Mouse (Mus musculus): ENCODE measurements around the gene Slx4ip.

The Slx4ip gene

DNA sequence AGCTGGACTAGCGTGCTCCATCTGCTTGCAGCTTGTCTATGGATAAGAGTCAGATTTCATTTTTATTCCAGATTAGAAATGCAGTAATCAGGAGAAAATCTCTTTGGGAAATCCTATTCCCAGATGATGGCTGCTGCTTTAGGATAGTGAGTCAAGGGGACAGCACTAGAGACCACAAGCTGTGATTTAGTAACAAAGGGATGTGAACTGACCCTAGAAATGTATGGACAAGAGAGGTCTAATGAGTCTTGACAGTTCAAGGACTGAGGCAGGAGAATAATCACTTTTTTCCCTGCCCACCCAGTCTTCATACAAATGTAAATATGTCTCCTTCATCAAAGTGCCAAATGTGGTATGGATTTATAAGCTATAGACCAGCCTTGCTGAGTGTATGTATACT, 172.8 kb downstream of the Slx4ip start:
- no peak for DNase-seq (ENCODE audit: low read depth, low spot score)

GRCm38 (mm10) chr2:137064513-137064912, 173.5 kb downstream of the Slx4ip start:
- no peak for DNase-seq (ENCODE audit: low read depth, low spot score)

GRCm38 (mm10) chr2:137067479-137068110, 176.6 kb downstream of the Slx4ip start:
- no peak for DNase-seq (ENCODE audit: low read depth, low spot score)

DNA sequence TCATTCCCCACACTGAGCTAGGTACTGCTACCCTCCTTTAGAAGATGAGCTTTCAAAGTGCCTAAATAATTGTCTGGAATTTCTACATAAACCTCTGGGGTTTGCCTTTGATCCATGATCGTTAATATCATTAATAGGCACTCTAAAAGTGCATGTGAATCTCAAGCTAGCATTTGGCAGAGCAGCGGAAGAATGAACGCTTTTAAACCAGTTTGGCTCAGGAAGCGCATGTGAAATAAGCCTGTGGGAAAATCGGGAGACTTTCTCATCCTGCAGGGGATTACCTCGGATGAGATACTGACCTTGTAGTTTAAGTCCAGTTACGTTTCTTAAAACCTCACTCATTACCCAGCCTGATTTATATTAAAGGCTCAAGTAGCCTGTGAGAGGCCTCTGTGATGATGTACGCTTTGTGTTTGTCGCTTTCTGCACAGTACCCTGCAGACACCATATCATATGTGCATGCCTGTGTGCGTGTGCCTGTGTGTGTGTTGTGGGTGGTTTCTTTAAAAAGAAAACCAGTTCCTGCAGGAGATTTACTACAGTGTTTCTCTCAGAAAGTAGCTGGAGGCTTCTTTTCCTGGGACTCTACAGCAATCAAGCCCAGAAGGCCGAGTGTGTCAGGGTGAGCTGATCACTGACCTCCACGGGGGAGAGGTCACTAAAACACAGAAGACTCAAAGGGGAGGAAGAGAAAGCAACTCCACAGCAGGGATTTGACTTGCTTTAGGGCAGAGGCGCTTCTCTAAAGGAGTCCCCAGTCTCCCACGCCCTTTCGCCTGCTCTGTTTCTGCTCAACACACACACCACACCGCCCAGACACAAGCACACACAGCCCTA, 182.7 kb downstream of the Slx4ip start:
- DNase-seq (ENCODE audit: low read depth, low spot score) = no peak

GRCm38 (mm10) chr2:137074313-137074620, 183.2 kb downstream of the Slx4ip start:
- DNase-seq (ENCODE audit: low read depth, low spot score) = no peak

- no peak for DNase-seq (ENCODE audit: low read depth, low spot score)
These were observed 187.8 kb downstream of the Slx4ip start for GRCm38 (mm10) chr2:137078771-137079170.

GRCm38 (mm10) chr2:137079721-137080320, 188.8 kb downstream of the Slx4ip start:
- DNase-seq (ENCODE audit: low read depth, low spot score) = no peak

- DNase-seq (ENCODE audit: low read depth, low spot score) = no peak
These were observed 189.4 kb downstream of the Slx4ip start for GRCm38 (mm10) chr2:137080468-137080867.

- DNase-seq (ENCODE audit: low read depth, low spot score) = no peak
These were observed 190.0 kb downstream of the Slx4ip start for GRCm38 (mm10) chr2:137081001-137081400.

- DNase-seq (ENCODE audit: low read depth, low spot score) = no peak
These were observed 192.0 kb downstream of the Slx4ip start for GRCm38 (mm10) chr2:137082896-137083620.

DNA sequence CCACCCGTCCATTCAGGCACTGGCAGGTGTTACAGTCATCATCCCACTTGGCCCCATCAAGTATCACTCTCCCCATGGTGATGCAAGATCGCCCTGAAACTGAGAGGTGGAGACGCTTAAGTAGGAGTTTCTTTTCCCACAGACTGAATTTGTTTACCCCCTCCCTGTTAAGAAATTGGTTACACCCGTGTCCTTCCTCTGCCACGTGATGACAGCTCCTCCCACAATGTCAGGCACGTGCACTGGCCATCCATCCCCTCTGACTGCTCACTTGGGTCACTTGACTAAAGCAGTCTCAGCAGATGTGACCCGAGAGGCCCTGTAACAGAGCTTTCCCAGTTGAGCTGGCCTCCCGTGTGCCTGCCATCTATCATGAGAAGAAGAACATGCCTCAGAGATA, 194.2 kb downstream of the Slx4ip start:
- DNase-seq (ENCODE audit: low read depth, low spot score) = no peak

DNA sequence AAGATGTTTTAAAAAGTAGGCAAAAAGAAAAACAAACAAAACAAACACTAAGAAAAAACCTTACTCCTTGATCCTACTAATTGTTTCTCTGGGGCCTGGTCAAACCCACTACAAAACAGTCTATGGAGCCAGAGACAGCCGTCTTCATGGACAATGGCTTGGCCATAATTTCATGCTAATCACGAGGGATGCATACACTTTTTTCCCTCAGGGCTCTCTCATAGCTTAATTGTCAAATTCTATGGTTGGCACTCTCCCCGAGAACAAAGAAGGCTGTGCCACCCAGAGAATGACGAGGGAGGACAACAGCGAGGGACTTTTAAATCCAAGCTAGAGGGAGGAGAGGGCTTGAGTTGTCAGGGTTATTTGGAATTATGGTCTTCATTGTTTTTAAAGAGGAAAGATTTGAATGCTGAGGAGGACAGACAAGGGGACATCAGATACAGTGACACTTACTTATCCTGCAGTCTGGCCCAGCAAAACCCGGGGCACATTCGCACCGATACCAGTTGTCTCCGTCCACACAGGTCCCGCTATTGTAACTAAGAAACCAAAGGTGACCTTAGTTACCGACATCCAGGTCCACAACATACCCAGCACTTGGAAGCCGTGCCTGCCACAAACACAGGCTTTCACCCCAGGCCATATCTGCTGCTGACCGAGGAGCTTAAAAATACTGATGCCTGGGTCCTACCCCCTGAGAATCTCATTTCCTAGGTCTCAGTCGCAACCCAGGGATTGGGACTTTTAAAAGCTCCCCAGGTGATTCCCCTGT, 195.8 kb downstream of the Slx4ip start:
- no peak for DNase-seq (ENCODE audit: low read depth, low spot score)

- DNase-seq (ENCODE audit: low read depth, low spot score) = no peak
These were observed 196.7 kb downstream of the Slx4ip start for GRCm38 (mm10) chr2:137087705-137088104.

DNA sequence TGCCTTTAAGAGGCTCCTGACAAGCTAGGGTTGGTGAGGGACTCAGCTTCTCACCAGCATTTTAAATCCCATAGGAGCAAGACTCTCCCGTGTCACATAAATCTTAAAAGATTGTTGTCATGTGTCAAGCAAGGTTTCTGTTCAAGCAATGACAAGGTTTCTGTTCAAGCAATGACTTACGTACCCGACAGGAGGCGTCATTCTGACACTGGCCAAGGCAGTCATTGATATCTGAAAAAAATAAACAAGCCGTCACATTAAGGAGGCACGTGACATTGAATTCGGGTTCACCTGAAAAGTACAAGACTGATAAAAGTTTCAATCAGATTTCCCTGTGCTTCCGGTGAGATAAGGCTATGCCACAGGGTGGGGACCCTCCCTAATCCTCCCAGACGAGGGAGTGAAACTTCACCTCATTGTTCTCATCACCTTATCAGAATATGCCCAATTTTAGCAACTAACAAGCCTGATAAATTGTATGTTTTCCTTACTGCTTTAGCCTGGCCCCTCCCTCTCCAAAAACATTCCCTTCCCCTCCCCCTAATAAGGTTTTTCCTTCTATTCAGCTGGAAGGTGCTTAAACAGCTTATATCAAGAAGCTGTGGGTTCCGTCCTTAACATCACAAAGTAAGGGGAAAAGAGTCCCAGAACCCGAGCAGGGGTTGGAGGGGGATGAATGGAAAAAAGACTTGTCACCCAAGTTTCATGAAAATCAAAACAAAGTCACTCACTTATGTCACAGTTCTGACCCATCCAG, 200.9 kb downstream of the Slx4ip start:
- DNase-seq (ENCODE audit: low read depth, low spot score) = no peak

GRCm38 (mm10) chr2:137092523-137093297, 201.7 kb downstream of the Slx4ip start:
- no peak for DNase-seq (ENCODE audit: low read depth, low spot score)

DNA sequence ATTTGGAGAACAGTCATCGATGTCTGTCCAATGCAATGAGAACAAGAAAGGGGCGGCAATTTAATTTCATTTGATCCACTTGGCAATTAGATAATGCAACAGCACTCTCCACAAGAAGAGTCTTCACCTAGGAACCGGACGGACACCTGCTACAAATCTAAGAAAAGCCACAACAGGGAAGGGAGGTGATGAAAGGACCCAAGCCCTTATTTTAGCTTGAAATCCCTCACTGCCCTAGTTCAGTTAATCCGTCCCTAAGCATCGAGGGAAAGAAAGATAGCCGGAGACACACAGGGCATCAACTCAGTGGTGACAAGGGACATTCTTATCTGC, 202.2 kb downstream of the Slx4ip start:
- DNase-seq (ENCODE audit: low read depth, low spot score) = no peak

- DNase-seq (ENCODE audit: low read depth, low spot score) = no peak
These were observed 203.3 kb downstream of the Slx4ip start for GRCm38 (mm10) chr2:137094301-137094700.

- DNase-seq (ENCODE audit: low read depth, low spot score) = no peak
These were observed 206.0 kb downstream of the Slx4ip start for GRCm38 (mm10) chr2:137096981-137097460.

- DNase-seq (ENCODE audit: low read depth, low spot score) = no peak
These were observed 207.4 kb downstream of the Slx4ip start for GRCm38 (mm10) chr2:137098269-137099035.

All from brain, embryonic 18.5 days (tissue).